Mouse (Mus musculus) liver, embryonic 14.5 days (tissue): Measurements from ENCODE around the gene Galr2. TPM values are rescaled to one million over a fixed set of nuclear protein-coding genes. Genes with fewer than 3 reads are reported as not detected.

Source experiments
- ATAC-seq: fragments of 200-750 bp; cut with Nextera tagmentation; 2 replicates; pipeline ENCODE4 v1.8.0; 2017; ENCODE audit warnings: moderate number of reproducible peaks, mild to moderate bottlenecking, moderate library complexity; ENCODE audit not compliant: insufficient read depth
- DNase-seq, 3 experiments: peaks; one replicate each; pipeline ENCODE4 v3.0.0-alpha.2; 2012 to 2013; ENCODE audit warnings: low read depth in 3 of 3, low spot score in 3 of 3
- H3K27ac ChIP-seq: fragments of 300-500 bp; sonication (generic); 2 replicates; pipeline ENCODE4 v1.5.1; 2014; ENCODE audit warnings: moderate library complexity, mild to moderate bottlenecking, control low read depth, inconsistent platforms
- H3K27me3 ChIP-seq: fragments of 300-500 bp; sonication (generic); 2 replicates; pipeline ENCODE4 v1.6.1; 2014; ENCODE audit warnings: mild to moderate bottlenecking, low read length, moderate library complexity; ENCODE audit not compliant: control insufficient read depth, insufficient read depth
- H3K36me3 ChIP-seq: fragments of 300-500 bp; sonication (generic); replicated peaks from 2 replicates; pipeline ENCODE4 v1.6.1; 2014; ENCODE audit warnings: low read depth; ENCODE audit not compliant: control insufficient read depth, insufficient read depth
- H3K4me1 ChIP-seq, 2 experiments: fragments of 200-500 bp in 1 of 2; fragments of 300-500 bp in 1 of 2; sonication (generic) in 1 of 2; replicated peaks; 2 replicates each; pipeline ENCODE4 v1.6.1; 2012 to 2014; ENCODE audit warnings: antibody characterized with exemption in 1 of 2, inconsistent platforms in 1 of 2, low read length in 1 of 2; ENCODE audit not compliant: control insufficient read depth in 2 of 2, insufficient read depth in 2 of 2
- H3K4me2 ChIP-seq: fragments of 300-500 bp; sonication (generic); 2 replicates; pipeline ENCODE4 v1.6.1; 2014; ENCODE audit warnings: low read depth, mild to moderate bottlenecking, control low read depth, moderate library complexity
- H3K4me3 ChIP-seq, 2 experiments: fragments of 200-500 bp in 1 of 2; fragments of 300-500 bp in 1 of 2; sonication (generic) in 1 of 2; 2 replicates each; pipeline ENCODE4 v1.5.1; 2012 to 2014; ENCODE audit warnings: low read depth in 2 of 2, low read length in 2 of 2, mild to moderate bottlenecking in 2 of 2, control low read depth in 1 of 2, inconsistent platforms in 1 of 2, moderate library complexity in 1 of 2; ENCODE audit not compliant: insufficient read depth in 1 of 2
- H3K9ac ChIP-seq: fragments of 300-500 bp; sonication (generic); replicated peaks from 2 replicates; pipeline ENCODE4 v1.6.1; 2014; ENCODE audit warnings: mild to moderate bottlenecking, control low read depth, moderate library complexity
- H3K9me3 ChIP-seq: fragments of 300-500 bp; sonication (generic); 2 replicates; pipeline ENCODE4 v1.6.1; 2016; ENCODE audit warnings: low read length, mixed read lengths; ENCODE audit not compliant: control insufficient read depth
- CTCF ChIP-seq: IDR thresholded peaks from 2 replicates; pipeline ENCODE4 v1.5.1; 2016; ENCODE audit warnings: antibody characterized with exemption, low read depth, control low read depth
- EP300 ChIP-seq: IDR thresholded peaks from 2 replicates; pipeline ENCODE4 v1.6.1; 2016; ENCODE audit warnings: antibody characterized with exemption, low read depth
- WGBS: fragments of 180-500 bp; shearing (Covaris S2); extraction: QIAGEN DNeasy Blood & Tissue Kit; methylation state at CpG from one replicate; pipeline ENCODE4 v1.1.7; 2014; ENCODE audit not compliant: insufficient replicate concordance; 5-methylcytosine and 5-hydroxymethylcytosine counted together
- polyA plus RNA-seq, 2 experiments: library from polyadenylated mRNA; depleted of rRNA in 1 of 2; stranded (reverse) in 1 of 2; unstranded in 1 of 2; fragments of >200 nt; fragmentation: Nextera tagmentation in 1 of 2; extraction: Ambion mirVana in 1 of 2; gene quantifications; 2 replicates each; pipeline versions ENCODE4 v1.2.1 to v1.2.3; 2012 to 2014

The Galr2 gene
- polyA plus RNA-seq, 2 experiments = 0.02 TPM; not detected in 1

DNA sequence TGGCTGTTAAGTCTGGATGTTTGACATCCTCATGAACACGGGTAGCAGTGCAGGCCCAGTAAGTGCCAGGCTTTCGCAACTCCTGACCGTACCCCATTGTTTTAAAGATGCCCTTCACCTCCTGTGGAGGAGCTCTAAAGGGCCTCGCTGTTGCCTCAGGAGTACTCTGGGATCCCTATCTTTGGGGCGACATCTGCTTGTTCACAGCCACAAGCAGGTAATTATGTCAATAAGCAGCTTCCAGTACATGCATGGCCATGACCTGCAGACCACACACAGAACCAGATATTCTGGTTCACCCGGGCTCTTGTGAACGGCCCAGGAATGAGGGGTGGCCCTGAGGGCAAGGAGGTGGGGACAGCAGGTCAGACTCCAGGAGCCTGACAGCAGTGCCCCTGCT, 20.5 kb upstream of the Galr2 start:
- H3K27ac ChIP-seq = no peak overlapping the region
- no peak for TF ChIP-seq CTCF
- TF ChIP-seq EP300 = no peak

DNA sequence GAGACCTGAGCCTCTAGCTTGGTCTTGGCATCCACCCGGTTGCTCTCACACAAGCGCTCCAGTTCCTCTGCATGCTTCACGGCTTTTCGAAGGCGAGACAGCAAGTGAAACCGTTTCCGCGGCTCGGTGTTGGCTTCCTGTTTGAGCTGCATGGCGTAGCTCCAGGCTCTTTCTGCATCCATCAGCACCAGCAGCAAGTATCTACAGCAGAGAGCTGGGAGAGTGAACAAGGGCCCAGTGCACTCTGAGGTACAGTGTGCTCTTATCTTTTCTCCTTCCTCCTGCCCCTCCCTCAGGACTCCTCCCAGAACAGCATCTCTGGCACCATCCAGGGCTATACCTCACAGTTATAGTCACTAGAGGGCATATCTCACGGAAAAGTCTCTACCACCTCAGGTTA, 15.4 kb upstream of the Galr2 start:
- H3K27ac ChIP-seq = no peak overlapping the region
- DNase-seq = peak; percentile 19 to 26 (median 23)
- 66% methylated on average over 11 of the region's 11 CpGs for WGBS

More for the DNA sequence above, 20.5 kb upstream of the Galr2 start:
- Histone ChIP-seq H3K27me3 (no peaks in the 10 kb centered on the region), H3K36me3 (peaks cover 68% of the 10 kb centered on the region), H3K9ac (no peak overlapping the region), H3K4me3 (no peak overlapping the region), H3K4me1 (peaks cover 0 to under 1% of the 10 kb centered on the region in 2 experiments; a peak in 2 of 4 replicates), H3K4me2 (no peak overlapping the region), H3K9me3 (no peaks in the 10 kb centered on the region)
- WGBS = 68% methylated on average over 7 of the region's 7 CpGs
- ATAC-seq = no peak
- DNase-seq = no peak

DNA sequence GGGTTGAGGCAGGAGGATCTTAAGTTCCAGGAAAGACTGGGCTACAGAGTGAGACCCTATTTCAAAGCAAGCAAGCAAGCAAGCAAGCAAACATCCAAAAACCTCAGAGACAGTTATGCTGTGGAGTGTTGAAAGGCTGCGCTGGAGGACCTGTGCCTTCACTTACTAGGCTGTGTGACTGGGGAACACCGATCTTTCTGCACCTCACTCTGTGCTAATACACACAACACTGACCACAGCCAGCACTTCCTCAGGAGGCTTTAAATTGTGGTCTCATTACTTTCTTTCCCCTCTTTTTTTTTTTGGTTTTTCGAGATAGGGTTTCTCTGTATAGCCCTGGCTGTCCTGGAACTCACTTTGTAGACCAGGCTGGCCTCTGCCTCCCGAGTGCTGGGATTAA, 14.9 kb upstream of the Galr2 start:
- DNase-seq (no peak), ATAC-seq (no peak)
- no peak overlapping the region for H3K9ac ChIP-seq
- 64% methylated on average over 4 of the region's 4 CpGs for WGBS
- peaks cover 74% of the 10 kb centered on the region for H3K36me3 ChIP-seq
- no peaks in the 10 kb centered on the region for H3K27me3 ChIP-seq
- H3K9me3 ChIP-seq = no peaks in the 10 kb centered on the region
- no peak for TF ChIP-seq CTCF
- no peak overlapping the region for H3K27ac ChIP-seq
- H3K4me2 ChIP-seq = no peak overlapping the region
- no peak overlapping the region for H3K4me3 ChIP-seq
- peaks cover 0 to 7% of the 10 kb centered on the region in 2 experiments; a peak in 2 of 4 replicates for H3K4me1 ChIP-seq

More for the DNA sequence above, 15.4 kb upstream of the Galr2 start:
- H3K4me2 ChIP-seq = no peak overlapping the region
- no peak overlapping the region for H3K4me3 ChIP-seq
- peaks cover 78% of the 10 kb centered on the region for H3K36me3 ChIP-seq
- no peak overlapping the region for H3K9ac ChIP-seq
- TF ChIP-seq EP300 (no peak), CTCF (peak; percentile 29)
- peak; percentile 81 for ATAC-seq
- H3K9me3 ChIP-seq = no peaks in the 10 kb centered on the region
- H3K4me1 ChIP-seq = peaks cover 0 to 7% of the 10 kb centered on the region in 2 experiments; a peak in 2 of 4 replicates
- no peaks in the 10 kb centered on the region for H3K27me3 ChIP-seq

- H3K27me3 ChIP-seq = no peaks in the 10 kb centered on the region
- no peak overlapping the region for H3K4me3 ChIP-seq
- 81% methylated on average over 8 of the region's 8 CpGs for WGBS
- H3K4me1 ChIP-seq = peaks cover 0 to 10% of the 10 kb centered on the region in 2 experiments; a peak in 3 of 4 replicates
- no peak for TF ChIP-seq EP300
- TF ChIP-seq CTCF = 0 out of 2 replicates have a peak, but pooled peaks have one; percentile 33
- no peak overlapping the region for H3K27ac ChIP-seq
- H3K9ac ChIP-seq = no peak overlapping the region
- H3K4me2 ChIP-seq = no peak overlapping the region
- H3K36me3 ChIP-seq = peaks cover 66% of the 10 kb centered on the region
- H3K9me3 ChIP-seq = no peaks in the 10 kb centered on the region
- DNase-seq (no peak), ATAC-seq (no peak)
Measured at GRCm38 (mm10) chr11:116267637-116268036, 13.1 kb upstream of the Galr2 start.

DNA sequence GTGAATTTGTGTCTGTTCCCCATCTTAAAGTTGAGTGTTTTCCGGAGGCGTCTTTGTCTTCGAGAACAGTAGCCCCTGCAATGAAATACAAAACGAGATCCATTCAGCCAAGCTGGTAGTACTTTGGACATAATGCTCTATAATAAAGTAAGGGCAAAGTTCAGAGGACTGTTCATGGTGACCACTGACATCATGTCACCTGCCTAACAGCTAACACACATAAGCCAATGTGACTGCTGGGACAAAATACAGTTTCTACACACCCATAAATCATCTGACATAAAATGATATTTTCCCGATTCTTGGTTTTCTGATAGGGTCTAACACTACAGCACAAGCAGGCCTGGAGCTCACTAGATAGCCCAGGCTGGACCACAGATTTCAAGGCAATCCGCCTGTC, 12.4 kb upstream of the Galr2 start:
- WGBS = 79% methylated on average over 6 of the region's 6 CpGs

More for the DNA sequence above, 12.4 kb upstream of the Galr2 start:
- no peak for ATAC-seq
- Histone ChIP-seq H3K36me3 (peaks cover 59% of the 10 kb centered on the region), H3K27ac (no peak overlapping the region), H3K4me3 (no peak overlapping the region), H3K27me3 (no peaks in the 10 kb centered on the region), H3K4me1 (peaks cover 0 to 14% of the 10 kb centered on the region in 2 experiments; a peak in 3 of 4 replicates), H3K9me3 (no peaks in the 10 kb centered on the region), H3K4me2 (no peak overlapping the region), H3K9ac (no peak overlapping the region)
- DNase-seq = no peak
- no peak for TF ChIP-seq CTCF
- TF ChIP-seq EP300 = no peak
